Mouse (Mus musculus): ENCODE data around the gene Tdrd1.

The Tdrd1 gene

GRCm38 (mm10) chr19:56914658-56915057 is 88.6 kb downstream of the Tdrd1 start:
- DNase-seq, result no peak

- DNase-seq, result no peak
Measured at GRCm38 (mm10) chr19:56915084-56915483, 89.1 kb downstream of the Tdrd1 start.
